Mouse (Mus musculus) R1 (cell line): ENCODE data around the gene Gm10762.

Experiments
- DNase-seq: peaks from one replicate; pipeline ENCODE4 v3.0.0-alpha.2; 2018; ENCODE audit warnings: low read depth, low spot score

The Gm10762 gene

DNA sequence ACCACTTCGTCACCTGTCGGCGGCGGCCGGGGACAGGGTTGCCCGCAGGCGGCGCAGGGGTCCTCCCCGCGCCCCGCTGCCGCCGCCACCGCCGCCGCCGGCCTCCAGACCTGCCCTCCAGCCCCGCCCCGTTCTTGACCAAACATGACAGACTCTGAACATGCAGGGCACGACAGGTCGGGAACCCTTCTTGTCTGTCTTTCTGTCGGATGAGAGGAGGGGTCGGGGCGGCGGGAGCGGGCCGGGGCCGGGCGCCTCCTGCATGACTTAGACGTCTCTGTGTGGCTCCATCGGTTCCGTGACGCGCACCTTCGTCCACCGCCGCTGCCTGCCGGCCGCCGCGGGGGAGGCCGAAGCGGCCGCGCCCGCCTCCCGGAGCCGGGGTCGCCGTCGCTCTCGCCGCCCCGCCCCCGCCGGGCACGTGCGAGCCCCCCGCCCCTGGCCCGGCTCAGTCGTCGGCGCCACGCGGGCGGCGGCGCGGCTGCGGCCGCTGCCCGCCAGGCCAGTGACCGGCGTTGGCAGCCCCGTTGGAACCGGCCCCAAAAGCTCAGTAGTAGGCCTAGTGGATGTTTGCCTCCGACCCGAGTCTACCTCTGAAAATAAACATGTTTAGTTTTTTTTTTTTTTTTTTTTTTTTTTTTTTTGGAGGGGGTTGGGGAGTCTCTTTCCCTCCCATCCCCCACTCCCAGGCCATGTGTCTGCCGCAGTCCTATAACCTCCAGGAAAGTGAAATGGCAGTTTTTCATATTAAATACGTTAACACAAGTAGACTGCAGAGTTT is at the start of gene Gm10762:
Gene Gm10762 (minus strand): TSS at position 65 of the 781 bp plus-strand sequence.
- peak; percentile 92 for DNase-seq

DNA sequence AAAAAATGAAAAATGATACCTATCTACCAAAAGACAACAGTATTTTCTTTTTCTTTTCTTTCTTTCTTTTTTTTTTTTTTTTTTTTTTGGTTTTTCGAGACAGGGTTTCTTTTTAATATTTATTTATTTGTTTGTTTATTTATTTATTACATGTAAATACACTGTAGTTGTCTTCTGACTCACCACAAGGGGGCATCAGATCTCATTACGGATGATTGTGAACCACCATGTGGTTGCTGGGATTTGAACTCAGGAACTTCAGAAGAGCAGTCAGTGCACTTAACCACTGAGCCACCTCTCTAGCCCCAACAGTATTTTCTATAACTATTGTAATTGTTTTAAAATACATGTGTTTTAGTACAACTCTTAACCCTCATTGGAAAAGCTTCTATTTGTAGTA is 41.3 kb upstream of the Gm10762 start:
- peak; percentile 52 for DNase-seq

DNA sequence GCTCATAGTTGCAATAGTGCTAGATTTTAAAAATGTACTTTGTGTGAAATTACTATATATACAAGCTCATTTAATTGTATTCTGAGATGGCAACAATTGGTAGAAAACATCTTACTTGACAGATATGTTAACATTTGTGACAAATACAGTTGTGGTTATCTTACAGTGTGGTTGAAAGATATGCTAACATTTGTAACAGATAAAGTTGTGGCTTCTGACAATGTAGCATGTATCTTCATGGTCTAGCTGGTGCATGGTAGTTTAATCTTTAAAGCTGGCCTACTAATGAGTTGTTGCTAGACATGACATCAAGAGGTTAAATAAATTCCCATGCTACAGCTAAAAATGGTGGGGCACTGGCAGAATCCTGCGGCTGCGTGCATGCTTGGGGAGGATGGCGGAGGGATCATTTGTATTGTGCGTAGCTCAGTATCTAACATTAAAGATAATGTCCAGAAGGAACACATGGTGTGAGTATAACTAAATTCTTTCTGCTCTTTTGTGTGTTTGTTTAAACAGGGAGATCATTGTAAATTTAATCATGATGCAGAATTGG is 38.7 kb upstream of the Gm10762 start:
- no peak for DNase-seq

DNA sequence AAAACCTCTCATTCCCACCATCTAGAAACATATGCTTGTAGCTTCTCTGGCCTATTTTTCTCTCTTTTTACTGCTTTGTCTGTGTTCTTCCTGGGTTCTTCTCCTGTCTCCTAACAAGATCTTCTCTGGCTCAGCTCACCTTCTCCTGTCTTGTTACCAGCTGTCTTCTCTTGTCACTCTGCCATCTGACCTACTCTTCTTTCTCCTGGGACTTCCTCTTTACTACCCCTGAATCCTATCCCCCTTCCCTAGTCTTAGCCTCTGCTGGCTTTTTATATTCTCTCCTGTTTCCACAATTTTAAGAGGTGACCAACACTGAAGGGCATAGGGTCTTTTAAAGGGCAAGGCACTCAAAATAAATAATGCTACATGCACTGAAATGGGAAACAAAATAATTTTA is 37.3 kb upstream of the Gm10762 start:
- no peak for DNase-seq

DNA sequence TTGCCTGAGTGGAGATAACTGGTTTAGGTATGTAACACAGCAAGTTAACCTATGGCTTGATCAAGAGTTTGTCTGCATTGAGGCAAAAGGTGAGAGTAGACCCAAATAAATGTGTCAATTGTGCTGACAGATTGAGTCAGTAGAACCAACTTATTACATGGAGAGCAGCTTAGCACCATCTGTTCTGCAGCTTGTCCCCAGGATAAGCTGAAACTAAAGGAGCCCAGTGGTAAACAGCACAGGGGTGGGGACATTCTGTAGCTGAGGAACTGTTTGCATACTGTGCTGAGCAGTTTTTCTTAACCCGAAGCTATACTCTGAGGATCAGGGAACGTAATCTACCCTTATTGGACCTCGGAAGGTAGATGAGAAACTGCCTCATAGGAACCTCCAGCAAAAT is 17.2 kb upstream of the Gm10762 start:
- no peak for DNase-seq

DNA sequence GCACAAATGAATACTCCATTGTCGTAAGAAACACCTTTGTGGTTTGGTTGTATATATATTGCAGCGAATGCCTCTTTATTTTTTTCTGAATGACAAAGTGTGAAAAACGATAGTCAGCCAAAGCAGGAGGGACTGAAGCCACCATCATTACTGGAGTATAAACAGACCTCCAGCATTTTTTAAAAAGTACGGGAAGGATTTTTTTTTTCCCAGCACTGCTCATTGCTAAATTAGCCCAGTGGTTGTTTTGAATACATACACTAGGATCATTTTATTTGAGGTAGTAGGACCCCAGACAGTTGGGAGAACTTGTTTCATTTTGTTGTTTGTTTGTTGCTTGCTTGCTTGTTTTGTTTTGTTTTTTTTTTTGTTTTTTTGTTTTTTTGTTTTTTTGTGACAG is 8.0 kb upstream of the Gm10762 start:
- DNase-seq: no peak

DNA sequence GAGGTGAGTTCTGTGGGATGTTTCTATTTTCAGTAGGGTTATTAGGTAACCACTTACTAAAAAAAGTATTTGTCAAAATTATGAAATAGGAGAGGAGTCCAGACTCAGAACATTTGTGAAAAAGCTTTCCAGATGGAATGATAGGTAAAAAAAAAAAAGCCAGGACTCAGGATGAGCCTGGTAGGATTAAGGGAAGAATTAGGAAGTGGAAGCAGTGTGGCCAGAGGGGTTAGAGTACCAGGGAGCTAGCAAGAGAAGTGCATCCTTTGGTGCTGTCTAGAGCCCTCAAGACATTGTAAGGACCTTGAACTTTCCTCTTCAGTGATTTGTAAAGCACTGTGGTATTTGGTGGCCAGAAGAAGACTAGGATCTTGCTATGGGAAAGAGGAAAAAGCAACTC is 4.8 kb upstream of the Gm10762 start:
- no peak for DNase-seq

DNA sequence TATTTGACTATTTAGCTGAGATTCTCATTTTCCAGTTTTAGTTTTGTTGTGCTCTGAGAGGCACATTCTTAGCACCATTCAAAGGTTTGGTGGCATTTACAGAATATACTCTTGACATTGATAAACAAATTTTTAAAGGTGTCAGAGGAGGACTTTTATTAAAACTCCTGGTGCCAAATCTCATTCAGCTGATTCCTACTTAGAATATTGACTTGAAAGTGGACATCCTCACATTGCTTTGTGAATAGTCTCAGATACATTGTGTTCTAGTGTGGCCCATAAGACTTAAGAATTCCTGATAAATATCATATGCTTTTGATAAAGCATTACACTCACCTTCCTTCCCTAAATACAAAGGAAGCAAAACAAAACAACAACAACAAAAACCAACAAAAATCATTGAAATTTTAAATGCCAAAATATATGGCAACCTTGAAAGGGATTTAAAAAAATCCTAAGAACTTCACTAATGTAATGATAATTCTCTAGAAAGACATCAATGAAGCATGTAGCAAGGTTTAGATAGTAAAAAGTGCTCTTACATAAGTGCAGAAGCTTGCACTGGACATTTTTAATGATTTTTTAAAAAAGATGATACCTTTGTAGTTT is 1.1 kb upstream of the Gm10762 start:
- no peak for DNase-seq

DNA sequence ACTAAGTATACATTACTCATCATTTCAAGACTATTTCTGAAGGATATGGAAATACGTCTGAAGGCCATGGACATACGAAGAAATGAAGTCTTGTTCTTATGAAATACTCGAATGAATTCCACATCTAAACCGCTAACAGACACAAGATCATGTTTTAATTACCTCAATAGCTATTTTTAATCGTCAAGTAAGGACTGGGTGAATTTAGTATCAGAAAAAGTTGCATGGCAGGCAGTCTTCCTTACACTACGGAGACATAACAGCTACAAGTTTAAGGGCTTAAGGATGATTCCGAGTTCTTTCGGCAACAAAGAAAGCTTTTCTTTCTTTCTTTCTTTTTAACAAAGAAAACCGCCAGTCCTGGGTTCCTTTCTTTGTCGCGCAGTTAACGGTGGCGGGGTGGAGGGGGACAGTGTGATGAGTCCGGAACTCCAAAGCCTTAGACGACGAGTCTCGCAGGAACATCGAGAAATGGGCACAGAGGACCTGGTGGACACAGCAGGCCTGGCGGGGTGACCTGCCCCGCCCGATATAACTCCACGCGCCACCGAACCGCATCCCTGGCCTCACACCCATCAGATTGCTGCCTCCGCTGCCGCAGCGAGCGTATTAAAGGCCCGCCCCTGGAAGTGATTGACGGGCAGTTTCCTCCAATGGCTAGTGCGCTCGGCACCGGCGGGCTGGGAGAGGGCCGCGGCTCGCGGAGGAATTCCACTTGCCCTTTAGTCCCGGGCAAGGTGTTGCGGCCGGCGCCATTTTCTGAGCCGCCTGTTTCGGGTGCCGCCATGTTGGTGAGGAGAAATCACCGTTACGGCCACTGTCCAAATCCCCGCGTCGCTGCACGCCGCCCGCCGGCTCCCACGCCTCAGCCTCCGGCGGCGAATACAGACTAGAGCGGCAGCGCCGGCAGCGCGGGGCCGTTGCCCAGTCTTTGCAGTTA is 614 bp downstream of the Gm10762 start, which contains the start of gene Zc3h6:
Gene Zc3h6 (plus strand): TSS at position 762 of the 940 bp plus-strand sequence.
- peak; percentile 98 for DNase-seq

DNA sequence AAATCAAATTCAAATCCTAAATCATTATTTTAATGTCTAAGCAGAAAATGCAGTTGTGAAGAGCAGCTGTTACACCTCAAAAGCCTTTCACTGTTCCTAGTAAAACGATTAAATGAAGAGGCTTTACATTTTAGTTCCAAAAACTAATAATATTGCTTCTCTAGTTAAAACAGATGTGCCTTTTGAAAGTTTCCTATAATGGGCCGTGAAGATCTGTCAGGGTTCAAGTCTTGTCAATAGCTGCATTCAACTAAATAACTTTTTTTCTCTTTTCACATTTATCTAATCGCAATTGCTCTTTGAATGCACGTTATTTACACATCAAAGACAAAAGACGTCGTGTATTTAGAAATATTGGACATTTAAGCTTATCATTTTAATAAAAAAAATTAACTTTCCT is 1.3 kb downstream of the Gm10762 start:
- DNase-seq: no peak

DNA sequence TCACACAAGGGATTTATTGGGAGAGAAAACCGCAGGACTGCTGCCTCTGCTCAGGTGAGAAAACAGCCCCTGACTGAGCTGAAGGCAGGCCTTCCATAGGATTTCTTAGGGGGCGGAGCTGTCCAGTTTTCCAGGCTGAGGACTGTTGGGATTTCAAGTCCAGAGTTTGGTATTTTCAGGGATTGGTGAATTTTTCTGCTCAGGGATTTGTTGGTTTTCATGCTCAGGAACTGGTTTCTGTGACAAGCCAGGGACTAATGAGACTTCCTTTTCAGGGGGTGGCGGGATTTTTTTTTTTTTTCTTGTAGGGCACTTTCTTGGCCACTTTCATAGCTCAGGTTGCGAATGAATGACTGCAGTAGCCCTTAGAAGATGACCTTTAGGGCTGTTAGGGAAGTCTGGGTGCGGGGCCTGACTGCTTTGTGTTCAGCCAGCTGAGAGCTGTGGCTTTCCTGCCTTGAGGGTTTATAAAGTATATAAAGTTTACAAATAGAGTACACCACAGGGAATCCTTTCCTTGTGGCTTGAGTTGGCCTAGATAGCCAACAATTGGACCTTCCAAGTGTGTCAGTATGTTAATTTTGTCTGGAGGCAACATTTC is 1.9 kb downstream of the Gm10762 start:
- DNase-seq: peak; percentile 56

DNA sequence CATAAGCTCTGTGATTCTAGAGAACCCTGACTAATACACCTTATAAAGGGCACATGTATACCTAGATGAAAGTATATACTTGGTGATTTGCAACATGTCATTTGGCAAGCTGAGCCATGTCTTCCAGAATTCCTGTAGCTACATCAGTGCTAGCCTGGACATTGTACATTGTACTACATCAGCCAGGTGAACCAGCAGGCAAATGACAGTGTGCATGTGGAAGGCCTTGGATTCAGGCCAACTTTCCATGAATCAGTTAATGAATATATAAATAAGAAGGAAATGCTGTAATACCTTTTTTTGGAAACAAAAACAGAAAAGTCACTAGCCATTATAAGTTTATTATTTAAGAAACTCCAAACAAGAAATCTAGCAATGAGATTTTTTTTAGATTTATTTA is 13.3 kb downstream of the Gm10762 start:
- DNase-seq: no peak

DNA sequence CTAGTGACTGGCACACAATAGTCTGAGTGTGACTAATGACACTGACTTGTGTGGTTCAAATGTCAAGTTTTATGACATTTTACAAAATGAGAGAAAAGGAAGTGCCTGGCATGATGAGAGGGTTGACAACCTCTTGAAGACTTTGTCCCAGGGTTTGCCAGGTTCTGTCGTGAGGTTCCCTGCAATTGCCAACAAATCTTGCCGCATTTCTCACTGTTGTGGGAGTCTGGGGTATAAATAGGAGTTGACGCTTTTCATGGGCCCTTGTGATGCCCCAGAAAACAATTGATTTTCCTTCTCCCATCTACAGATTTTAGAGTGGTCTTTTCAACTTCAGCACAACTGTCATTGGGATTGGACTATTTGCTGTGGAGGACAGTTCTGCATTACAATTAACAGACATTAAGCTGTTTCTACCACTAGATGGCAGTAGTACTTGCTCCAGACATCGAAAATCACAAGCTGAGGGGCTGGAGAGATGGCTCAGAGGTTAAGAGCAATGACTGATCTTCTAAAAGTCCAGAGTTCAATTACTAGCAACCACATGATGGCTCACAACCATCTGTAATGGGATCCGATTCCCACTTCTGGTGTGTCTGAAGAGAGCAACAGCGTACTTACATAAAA is 19.4 kb downstream of the Gm10762 start:
- DNase-seq: peak; percentile 70

DNA sequence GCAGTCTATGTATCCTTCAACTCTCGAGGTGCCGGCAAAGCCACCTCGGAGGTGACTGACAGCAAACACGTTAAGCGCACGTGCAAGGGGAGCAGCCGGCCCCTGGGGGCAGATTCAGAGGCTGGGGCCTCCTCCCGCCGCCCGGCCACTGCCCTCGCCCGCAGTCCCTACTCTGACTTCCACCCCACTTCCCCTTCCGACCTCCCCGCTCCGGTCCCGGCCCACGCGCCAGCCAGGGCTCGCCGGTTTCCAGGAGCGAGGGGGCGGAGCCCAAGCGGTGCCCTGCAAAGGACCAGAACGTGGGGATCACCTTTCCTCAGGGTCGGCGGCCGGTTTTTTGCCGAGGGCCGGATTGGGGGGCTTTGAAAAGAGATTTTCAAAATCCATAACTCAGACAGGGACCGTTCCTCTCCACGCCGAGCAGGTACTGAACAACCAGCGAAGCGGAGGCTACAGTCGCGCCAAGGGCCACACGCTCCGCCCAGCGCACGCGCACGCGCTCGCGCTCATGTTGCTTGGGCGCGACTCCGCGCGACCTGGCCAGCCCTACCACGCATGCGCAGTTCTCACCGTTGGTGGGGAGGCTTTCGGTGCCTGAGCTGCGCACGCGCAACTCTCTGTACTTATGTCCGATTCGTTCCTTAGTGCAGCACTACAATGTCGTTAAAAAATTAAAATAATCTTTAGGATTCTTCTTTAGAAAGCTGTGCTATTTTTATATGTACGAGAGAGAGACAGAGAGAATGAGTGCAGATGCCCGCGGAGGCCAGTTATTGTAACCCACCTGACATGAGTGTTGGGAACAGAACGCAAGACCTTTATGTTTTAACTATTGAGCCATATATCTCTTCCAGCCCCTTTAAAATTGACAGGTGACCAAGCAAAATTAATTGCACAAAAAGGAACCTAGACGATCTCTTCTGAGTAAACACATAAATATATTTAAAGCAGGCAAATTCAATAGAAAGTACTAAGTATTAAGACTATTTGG is 23.7 kb downstream of the Gm10762 start, which contains the start of gene Zc3h8:
Gene Zc3h8 (minus strand): TSS at position 540 of the 991 bp plus-strand sequence.
- peak; percentile 96 for DNase-seq

DNA sequence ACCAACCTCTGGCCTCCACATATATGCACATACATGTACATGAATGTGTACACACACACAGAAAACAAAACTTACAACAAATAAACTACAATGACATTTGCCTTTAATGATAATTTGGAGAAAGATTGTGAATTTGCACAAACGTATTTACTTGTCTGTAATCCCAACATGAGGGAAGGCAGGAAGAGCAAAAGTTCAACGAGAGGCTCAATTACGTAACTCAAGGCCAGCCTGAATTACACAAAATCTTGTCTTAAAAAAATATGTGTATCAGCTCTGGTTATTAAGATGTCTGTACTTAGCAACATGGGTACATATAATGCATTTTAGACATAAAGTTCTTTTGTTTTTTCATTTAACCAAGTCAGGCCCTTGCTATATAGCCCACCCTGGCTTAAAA is 31.3 kb downstream of the Gm10762 start:
- DNase-seq: no peak

DNA sequence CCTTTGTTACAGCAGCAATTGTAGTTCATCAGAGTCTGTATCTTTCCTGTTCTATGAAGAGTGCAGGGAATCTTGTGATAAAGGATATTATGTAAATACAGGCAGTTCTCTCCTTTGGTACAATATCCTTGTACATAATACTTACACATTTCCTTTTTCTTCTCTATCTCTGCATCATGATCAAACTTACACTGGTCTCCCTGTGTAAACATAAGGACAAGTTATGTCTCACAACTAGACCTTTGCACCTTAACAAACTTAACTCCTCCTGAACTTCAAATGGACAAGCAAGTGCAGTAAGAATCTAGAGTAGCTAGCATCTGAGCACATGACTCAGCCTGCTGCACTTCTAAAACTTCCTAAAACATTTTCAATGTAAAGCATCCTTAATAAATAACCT is 36.8 kb downstream of the Gm10762 start:
- DNase-seq: no peak

DNA sequence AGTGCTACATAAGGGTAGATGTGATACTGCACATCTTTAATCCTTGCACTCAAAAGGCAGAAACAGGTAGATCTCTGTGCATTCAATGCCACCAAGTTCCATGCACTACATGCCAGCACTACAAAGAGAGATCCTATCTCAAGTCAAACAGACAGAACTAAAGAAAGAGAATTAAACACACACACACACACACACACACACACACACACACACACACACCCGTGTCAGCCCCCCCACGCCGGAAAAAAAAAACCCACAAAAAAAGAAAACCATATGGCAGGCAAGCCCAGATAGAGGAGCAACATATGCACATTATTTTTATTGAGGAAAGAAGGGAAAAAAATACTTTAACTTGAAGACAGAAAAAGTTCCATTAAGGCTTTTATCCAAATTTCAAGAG is 39.1 kb downstream of the Gm10762 start:
- no peak for DNase-seq

DNA sequence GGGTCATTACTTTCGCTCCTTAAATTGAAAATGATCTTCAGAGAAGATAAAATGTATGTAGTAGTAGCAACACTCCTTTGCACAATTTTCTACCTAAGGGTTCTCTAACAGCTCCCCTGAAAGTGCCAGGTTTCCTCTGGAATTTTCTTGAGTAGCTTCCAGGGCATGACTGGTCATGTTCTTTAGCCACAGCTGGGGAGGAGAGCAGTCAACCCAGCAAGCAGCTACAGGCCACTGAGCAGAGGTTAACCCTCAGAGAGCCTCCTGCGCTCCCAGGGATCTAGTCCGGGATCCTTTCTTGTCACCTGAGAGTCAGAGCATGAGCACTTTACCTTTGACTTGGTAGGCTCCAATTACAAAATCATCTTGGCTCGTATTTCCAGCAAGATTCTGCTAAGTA is 42.7 kb downstream of the Gm10762 start:
- DNase-seq: no peak
